Mouse (Mus musculus) forebrain, embryonic 13.5 days (tissue): ENCODE results near the gene Vmn1r139. TPM values are rescaled to one million over a fixed set of nuclear protein-coding genes. Genes with fewer than 3 reads are reported as not detected.
"Not testable (repeated sequence)": the region's sequence is repeated elsewhere in the genome, so short reads cannot be mapped to it uniquely, and the experiment has no call there.

Experiments
- ATAC-seq: fragments of 200-750 bp; cut with Nextera tagmentation; 2 replicates; pipeline ENCODE4 v1.8.0; 2017
- H3K27ac ChIP-seq: fragments of 300-500 bp; sonication (generic); 2 replicates; pipeline ENCODE4 v1.5.1; 2015; ENCODE audit warnings: inconsistent platforms, mild to moderate bottlenecking, moderate library complexity
- H3K27me3 ChIP-seq: fragments of 300-500 bp; sonication (generic); 2 replicates; pipeline ENCODE4 v1.6.1; 2015; ENCODE audit warnings: mild to moderate bottlenecking, inconsistent platforms
- H3K36me3 ChIP-seq: fragments of 300-500 bp; sonication (generic); 2 replicates; pipeline ENCODE4 v1.6.1; 2015; ENCODE audit warnings: mild to moderate bottlenecking, inconsistent platforms; ENCODE audit not compliant: poor library complexity, severe bottlenecking
- H3K4me1 ChIP-seq: fragments of 300-500 bp; sonication (generic); 2 replicates; pipeline ENCODE4 v1.6.1; 2015; ENCODE audit warnings: inconsistent platforms
- H3K4me2 ChIP-seq: fragments of 300-500 bp; sonication (generic); 2 replicates; pipeline ENCODE4 v1.6.1; 2015; ENCODE audit warnings: inconsistent platforms, mild to moderate bottlenecking, moderate library complexity
- H3K4me3 ChIP-seq: fragments of 300-500 bp; sonication (generic); 2 replicates; pipeline ENCODE4 v1.5.1; 2015; ENCODE audit warnings: mild to moderate bottlenecking, inconsistent platforms
- H3K9ac ChIP-seq: fragments of 300-500 bp; sonication (generic); 2 replicates; pipeline ENCODE4 v1.6.1; 2015; ENCODE audit warnings: mild to moderate bottlenecking, inconsistent platforms
- H3K9me3 ChIP-seq: fragments of 300-500 bp; sonication (generic); replicated peaks from 2 replicates; pipeline ENCODE4 v1.6.1; 2016; ENCODE audit warnings: inconsistent platforms
- WGBS: fragments of 180-500 bp; shearing (Covaris S2); methylation state at CpG from one replicate; pipeline ENCODE4 v1.1.7; 2015; 5-methylcytosine and 5-hydroxymethylcytosine counted together
- polyA plus RNA-seq: library from polyadenylated mRNA; unstranded; fragments of >200 nt; fragmentation: Nextera tagmentation; extraction: Ambion mirVana; gene quantifications from 2 replicates; pipeline ENCODE4 v1.2.1, GENCODE M21; 2015

The Vmn1r139 gene
- polyA plus RNA-seq = not detected in 2 replicates

DNA sequence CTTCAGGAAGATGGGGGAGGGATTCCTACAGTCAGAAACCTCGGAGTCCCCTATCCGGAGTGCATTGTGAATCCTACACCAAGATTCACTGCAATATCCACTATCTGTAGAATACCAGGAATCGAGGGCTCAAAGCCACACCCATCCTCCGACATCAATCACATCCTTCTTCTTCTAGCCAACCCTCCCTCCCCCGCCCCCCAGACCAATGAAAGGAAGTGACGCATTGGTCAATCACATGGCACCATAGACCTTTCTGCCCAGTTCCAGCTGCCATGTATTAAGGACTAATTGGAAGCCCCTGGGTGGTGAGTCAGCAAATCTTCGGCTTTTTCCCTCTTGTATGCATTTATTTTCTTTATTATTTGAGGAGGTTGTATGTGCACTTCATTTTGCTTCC lies at the start of gene Vmn1r139:
Vmn1r139 (plus strand) TSS at position 301 of the 400 bp plus-strand sequence.
- H3K4me3 ChIP-seq, H3K27me3 ChIP-seq, H3K4me1 ChIP-seq, H3K4me2 ChIP-seq, ATAC-seq, H3K9ac ChIP-seq, H3K9me3 ChIP-seq, H3K27ac ChIP-seq, H3K36me3 ChIP-seq: not testable (repeated sequence)
- whole genome bisulfite sequencing = no CpG with 5 or more reads among the region's 7 CpGs

DNA sequence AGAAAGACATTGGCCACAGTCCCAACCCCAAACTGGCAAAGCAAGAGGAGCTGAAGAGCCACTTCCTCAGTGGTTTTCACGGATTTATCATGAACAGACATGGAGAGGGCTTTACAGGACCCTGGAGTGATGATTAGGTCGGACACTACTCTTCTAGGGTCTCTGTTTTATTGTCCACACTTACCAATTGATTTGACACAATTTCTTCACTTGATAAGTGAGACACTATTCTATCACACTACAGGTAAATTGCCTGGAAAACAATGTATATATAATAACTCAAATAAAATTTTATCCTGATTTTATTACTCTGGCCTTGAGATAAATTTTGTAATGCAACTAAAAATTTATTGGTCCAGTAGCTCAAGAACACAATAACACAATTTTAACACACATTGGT lies 40.1 kb upstream of the Vmn1r139 start, which contains the start of gene Vmn1r138:
Vmn1r138 (minus strand) TSS at position 101 of the 400 bp plus-strand sequence.
- H3K9me3 ChIP-seq, H3K9ac ChIP-seq, H3K4me3 ChIP-seq, ATAC-seq, H3K4me1 ChIP-seq, H3K27ac ChIP-seq, H3K27me3 ChIP-seq, H3K4me2 ChIP-seq, H3K36me3 ChIP-seq: not testable (repeated sequence)
- no CpG with 5 or more reads among the region's 2 CpGs for WGBS

DNA sequence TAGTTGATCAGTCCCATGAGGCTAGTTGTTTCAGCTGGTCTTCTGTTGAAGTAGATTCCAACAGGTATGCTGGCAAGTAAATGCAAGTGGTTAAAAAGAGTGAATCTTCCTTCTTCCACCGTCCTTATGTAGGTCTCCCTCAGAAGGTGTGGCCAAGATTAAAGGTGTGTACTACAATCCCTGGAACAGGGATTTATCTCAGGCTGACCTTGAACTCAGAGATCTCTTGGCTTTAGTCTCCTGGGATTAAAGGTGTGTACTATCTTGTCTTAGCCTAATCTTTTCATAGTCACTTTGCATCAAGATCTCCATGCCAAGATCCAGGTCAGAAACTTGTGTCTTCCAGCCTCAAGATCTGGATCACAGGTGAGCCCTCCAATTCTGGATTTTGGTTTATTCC lies 12.7 kb upstream of the Vmn1r139 start, which contains the start of gene Gm6176:
Gm6176 (minus strand) TSS at position 101 of the 400 bp plus-strand sequence.
- not testable (repeated sequence) for ATAC-seq, H3K36me3 ChIP-seq, H3K27me3 ChIP-seq, H3K4me1 ChIP-seq, H3K9ac ChIP-seq, H3K9me3 ChIP-seq, H3K4me2 ChIP-seq, H3K27ac ChIP-seq, H3K4me3 ChIP-seq
- WGBS = no CpG with 5 or more reads among the region's 1 CpGs

DNA sequence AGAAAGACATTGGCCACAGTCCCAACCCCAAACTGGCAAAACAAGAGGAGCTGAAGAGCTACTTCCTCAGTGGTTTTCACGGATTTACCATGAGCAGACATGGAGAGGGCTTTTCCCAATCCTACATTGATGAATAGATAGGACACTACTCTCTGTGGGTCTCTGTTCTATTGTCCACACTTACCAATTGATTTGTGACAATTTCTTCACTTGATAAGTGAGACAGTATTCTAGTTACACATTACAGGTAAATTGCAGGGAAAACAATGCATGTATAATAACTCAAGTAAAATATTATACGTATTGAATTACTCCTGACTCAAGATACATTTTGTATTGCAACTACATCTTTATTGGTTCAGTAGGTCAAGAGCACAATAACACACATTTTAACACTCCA lies 49.3 kb downstream of the Vmn1r139 start, which contains the start of gene Gm16451:
Gm16451 (minus strand) TSS at position 101 of the 400 bp plus-strand sequence.
- not testable (repeated sequence) for H3K4me1 ChIP-seq, H3K36me3 ChIP-seq

DNA sequence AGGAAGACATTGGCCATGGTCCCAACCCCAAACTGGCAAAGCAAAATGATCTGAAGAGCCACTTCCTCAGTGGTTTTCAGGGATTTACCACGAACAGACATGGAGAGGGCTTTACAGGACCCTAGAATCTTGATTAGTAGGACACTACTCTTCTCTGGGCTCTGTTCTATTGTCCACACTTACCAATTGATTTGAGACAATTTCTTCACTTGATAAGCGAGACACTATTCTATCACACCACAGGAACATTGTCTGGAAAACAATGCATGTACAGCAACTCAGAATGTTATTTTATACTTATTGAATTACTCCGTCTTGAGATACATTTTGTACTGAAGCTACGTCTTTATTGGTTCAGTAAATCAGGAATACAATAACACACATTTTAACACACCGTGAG lies 65.8 kb downstream of the Vmn1r139 start, which contains the start of gene Gm10666:
Gm10666 (minus strand) TSS at position 101 of the 400 bp plus-strand sequence.
- H3K4me2 ChIP-seq, H3K27me3 ChIP-seq, H3K9me3 ChIP-seq, H3K4me3 ChIP-seq, ATAC-seq, H3K36me3 ChIP-seq, H3K9ac ChIP-seq, H3K27ac ChIP-seq, H3K4me1 ChIP-seq: not testable (repeated sequence)
- WGBS = no CpG with 5 or more reads among the region's 5 CpGs

More for the DNA sequence above, 49.3 kb downstream of the Vmn1r139 start, which contains the start of gene Gm16451:
- ATAC-seq, H3K4me3 ChIP-seq, H3K4me2 ChIP-seq, H3K27me3 ChIP-seq, H3K9ac ChIP-seq, H3K27ac ChIP-seq, H3K9me3 ChIP-seq: not testable (repeated sequence)
- no CpG with 5 or more reads among the region's 2 CpGs for WGBS

Other genes with a start within 250 kb of the Vmn1r139 start
- not detected in 2 replicates for gene Vmn1r135, start 236.7 kb upstream of the Vmn1r139 start, polyA plus RNA-seq
- not detected in 2 replicates for gene Gm5725, start 224.8 kb upstream of the Vmn1r139 start, polyA plus RNA-seq
- gene Gm5891, start 147.8 kb upstream of the Vmn1r139 start, polyA plus RNA-seq = not detected in 2 replicates
- gene Vmn1r137, start 74.5 kb upstream of the Vmn1r139 start, polyA plus RNA-seq = not detected in 2 replicates
- gene Vmn1r138, start 40.2 kb upstream of the Vmn1r139 start, polyA plus RNA-seq = not detected in 2 replicates
- not detected in 2 replicates for gene Gm6176, start 12.8 kb upstream of the Vmn1r139 start, polyA plus RNA-seq
- not detected in 2 replicates for gene Gm16451, start 49.2 kb downstream of the Vmn1r139 start, polyA plus RNA-seq
- gene Gm10666, start 65.7 kb downstream of the Vmn1r139 start, polyA plus RNA-seq = not detected in 2 replicates
- not detected in 2 replicates for gene Vmn1r142, start 95.0 kb downstream of the Vmn1r139 start, polyA plus RNA-seq
- not detected in 2 replicates for gene Vmn1r143, start 120.3 kb downstream of the Vmn1r139 start, polyA plus RNA-seq
- gene Gm8653, start 132.2 kb downstream of the Vmn1r139 start, polyA plus RNA-seq = not detected in 2 replicates
- not detected in 2 replicates for gene Gm8453, start 160.4 kb downstream of the Vmn1r139 start, polyA plus RNA-seq